Mouse (Mus musculus): ENCODE measurements around the gene Ahcy. TPM values are rescaled to one million over a fixed set of nuclear protein-coding genes. Genes with fewer than 3 reads are reported as not detected.
"Not testable (repeated sequence)": the region's sequence is repeated elsewhere in the genome, so short reads cannot be mapped to it uniquely, and the experiment has no call there.

The Ahcy gene
- total RNA-seq, 2 experiments from 2014 or later = 37.7 to 65.7 TPM

GRCm38 (mm10) chr2:155030831-155031230 lies 43.5 kb downstream of the Ahcy start:
- ATAC-seq (ENCODE audit: poor library complexity, severe bottlenecking) = no peak

- not testable (repeated sequence) for ATAC-seq (ENCODE audit: poor library complexity, severe bottlenecking)
These were observed 54.0 kb downstream of the Ahcy start for GRCm38 (mm10) chr2:155020247-155020826.

GRCm38 (mm10) chr2:155019673-155020072 lies 54.6 kb downstream of the Ahcy start:
- peak; percentile 83 for ATAC-seq (ENCODE audit: poor library complexity, severe bottlenecking)

DNA sequence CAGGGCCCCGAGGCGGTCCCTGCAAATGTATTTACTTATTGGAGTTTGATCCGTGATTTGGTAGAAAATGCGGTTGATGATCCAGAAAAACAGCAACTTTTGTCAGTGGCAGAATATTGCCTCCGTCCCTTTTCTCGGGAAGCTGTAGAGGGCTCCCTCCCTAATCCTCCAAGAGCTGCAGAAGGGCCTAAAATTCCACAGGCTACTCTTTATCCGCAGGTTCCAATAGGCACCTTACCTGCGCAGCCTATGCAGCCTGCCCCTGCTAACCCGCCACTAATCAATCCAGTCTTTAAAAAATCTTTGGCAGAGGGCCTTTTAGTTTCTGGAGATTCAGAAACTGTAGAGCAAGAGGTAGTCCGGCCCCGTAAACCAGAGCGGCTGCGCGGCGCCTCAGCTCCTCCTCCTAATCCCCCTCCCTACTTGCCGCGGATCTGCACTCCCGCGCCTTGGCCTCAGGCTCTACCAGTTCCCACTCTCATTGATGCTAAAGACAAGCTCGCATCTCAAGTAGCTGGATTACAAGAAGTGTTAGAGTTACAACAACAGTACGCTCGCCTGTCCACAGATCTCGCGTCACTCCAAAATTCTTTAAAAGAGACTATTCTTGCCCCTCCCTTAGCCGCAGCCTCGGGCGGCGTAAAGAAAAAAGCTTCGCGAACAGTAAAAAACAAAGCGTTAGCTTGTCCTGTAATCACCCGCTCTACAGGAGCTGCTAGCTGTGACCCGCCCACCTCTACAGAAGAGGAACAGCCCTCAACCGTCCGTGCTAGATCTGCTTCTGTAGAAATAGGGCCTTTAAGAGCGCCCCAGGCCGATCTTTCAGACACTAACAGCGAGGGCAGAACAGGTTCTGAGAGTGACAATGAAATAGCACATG lies 55.3 kb downstream of the Ahcy start:
- ATAC-seq (ENCODE audit: poor library complexity, severe bottlenecking) = peak; percentile 96

- ATAC-seq (ENCODE audit: poor library complexity, severe bottlenecking) = not testable (repeated sequence)
These were observed 56.0 kb downstream of the Ahcy start, which contains the start of gene Gm14226 for GRCm38 (mm10) chr2:155018251-155018755. Gene Gm14226 (plus strand): TSS chr2:155018266.

- ATAC-seq (ENCODE audit: poor library complexity, severe bottlenecking) = not testable (repeated sequence)
These were observed 57.5 kb downstream of the Ahcy start for GRCm38 (mm10) chr2:155016751-155017150.

DNA sequence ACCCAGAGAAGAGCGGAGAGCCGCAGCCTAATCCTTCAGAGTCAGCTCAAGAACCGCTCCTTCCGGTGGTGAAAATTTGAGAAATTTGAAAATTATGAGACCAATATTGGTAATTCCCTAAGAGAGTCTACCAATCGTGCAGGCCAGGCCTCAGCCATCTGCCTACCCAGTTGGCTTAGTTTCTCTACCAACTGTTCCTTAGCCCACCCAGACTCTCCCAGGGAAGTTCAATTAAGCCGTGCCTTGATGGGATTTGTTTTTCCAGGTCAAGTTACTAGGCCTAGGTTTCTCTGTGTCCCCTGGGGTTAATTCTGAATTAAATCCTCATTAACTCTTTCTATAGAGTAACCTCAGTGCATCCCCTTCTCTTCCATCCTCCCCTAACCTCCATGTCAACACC lies 61.3 kb downstream of the Ahcy start:
- no peak for ATAC-seq (ENCODE audit: poor library complexity, severe bottlenecking)

GRCm38 (mm10) chr2:155011086-155011656 lies 63.1 kb downstream of the Ahcy start:
- peak; percentile 51 for ATAC-seq (ENCODE audit: poor library complexity, severe bottlenecking)

Other genes starting within 250 kb of the Ahcy start
- gene Eif2s2, start 181.6 kb downstream of the Ahcy start, total RNA-seq (2015) = 109 and 115 TPM in 2 replicates
- gene Eif2s2, start 181.6 kb downstream of the Ahcy start, total RNA-seq (2017) = 95.9 and 103 TPM in 2 replicates
- gene Gm14226, start 56.2 kb downstream of the Ahcy start, total RNA-seq (2015) = not detected in 2 replicates
- not detected in 2 replicates for gene Gm14226, start 56.2 kb downstream of the Ahcy start, total RNA-seq (2017)
- gene Itch, start 59.0 kb upstream of the Ahcy start, total RNA-seq (2015) = 74.4 and 87.7 TPM in 2 replicates
- 97.9 and 102 TPM in 2 replicates for gene Itch, start 59.0 kb upstream of the Ahcy start, total RNA-seq (2017)
- 365 and 368 TPM in 2 replicates for gene Dynlrb1, start 162.0 kb upstream of the Ahcy start, total RNA-seq (2015)
- gene Dynlrb1, start 162.0 kb upstream of the Ahcy start, total RNA-seq (2017) = 240 and 243 TPM in 2 replicates
- 4.7 TPM in 2 replicates for gene Map1lc3a, start 201.8 kb upstream of the Ahcy start, total RNA-seq (2015)
- 0.51 and 1.3 TPM in 2 replicates for gene Map1lc3a, start 201.8 kb upstream of the Ahcy start, total RNA-seq (2017)

Measured in megakaryocyte, adult 5-6 weeks (primary cell).